Mouse (Mus musculus) right cerebral cortex, postnatal 25 days (tissue): ENCODE data around the gene Gfod2.
A peak's percentile ranks its signal among the peaks of the same experiment; 100 is the strongest.

Experiments used
- DNase-seq: peaks from one replicate; pipeline ENCODE4 v3.0.0; 2022

Gene Gfod2

GRCm38 (mm10) chr8:105702001-105702401 is 56.5 kb downstream of the Gfod2 start:
- no peak for DNase-seq

DNA sequence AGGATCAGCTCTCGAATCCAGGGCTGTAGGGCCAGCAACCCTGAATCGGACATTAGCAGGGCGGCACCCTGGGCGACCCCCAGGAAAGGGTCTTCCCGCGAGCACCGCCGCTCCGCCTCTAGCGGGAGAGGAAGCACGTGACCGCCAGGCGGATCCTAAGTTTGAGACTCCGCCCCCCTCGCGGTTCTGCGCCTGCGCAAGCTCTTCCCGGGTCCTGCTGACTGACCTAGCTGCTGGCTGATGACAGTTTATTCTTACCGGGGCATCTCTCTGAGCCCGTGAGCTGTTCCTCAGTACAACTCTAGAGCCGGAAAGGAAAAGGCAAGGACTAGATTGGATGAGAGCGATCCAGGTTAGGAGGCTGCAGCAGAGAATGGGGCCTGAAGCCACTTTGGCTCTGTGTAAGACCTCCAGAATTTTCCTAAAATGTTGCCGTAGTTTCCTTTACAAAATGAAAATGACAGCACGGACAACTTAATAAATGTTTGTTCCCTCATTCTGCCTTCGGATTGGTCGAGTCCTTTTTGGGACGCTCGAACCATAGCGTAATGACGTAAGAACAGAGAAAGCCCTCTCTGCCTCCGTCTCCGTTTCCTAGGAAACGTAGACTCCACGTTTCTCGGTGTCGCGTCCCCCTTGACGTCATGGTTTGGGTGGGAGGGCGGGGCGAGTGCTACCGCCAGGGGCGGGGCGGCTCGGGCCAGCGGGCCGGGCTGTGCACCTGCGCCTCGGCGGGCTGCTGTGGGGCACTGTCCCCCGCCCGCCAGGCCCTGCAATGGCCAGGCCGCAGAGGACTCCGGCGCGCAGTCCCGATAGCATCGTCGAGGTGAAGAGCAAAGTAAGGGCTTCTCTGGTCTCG is 57.3 kb downstream of the Gfod2 start, which contains the start of the genes Acd and Pard6a:
TSS of gene Acd (minus strand) at position 137 of the 859 bp plus-strand sequence.
TSS of gene Pard6a (plus strand) at position 183 of the 859 bp plus-strand sequence.
- DNase-seq: peak; percentile 92

GRCm38 (mm10) chr8:105700566-105700965 is 57.9 kb downstream of the Gfod2 start:
- DNase-seq: no peak

DNA sequence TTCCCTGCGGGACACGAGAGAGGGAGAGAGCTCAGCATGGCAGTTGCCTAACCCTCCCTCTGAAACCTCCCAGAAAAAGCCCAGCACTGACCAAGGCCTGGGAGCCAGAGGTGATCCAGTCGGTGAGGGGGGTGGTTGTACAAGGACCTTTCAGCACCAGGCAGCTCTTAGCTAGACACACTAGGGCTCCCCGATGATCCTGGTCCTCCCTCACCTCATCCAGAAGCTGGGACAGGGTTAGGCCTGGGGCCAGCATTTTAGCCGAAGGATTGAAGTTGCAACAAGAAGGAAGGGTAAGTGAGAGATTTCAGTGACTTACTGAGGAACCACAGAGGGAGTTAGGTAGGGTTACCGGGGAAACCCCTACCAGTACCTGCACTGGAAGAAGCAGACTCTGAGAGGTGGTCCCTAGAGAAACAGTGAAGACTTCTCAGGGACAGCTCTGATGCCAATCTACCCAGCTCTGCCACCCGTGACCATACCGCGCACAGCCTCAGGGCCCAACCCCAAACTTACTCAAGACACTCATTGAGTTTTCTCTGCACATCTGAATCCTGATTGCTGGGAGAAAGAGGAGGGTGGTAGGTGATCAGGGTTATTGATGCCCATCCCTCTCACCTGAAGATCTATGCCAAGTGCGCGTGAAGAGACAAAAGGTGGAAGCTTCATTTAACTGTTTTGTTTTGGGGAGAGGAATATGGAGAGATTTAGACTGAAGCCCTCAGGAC is 58.8 kb downstream of the Gfod2 start:
- no peak for DNase-seq

GRCm38 (mm10) chr8:105698734-105699133 is 59.7 kb downstream of the Gfod2 start:
- no peak for DNase-seq

- DNase-seq: no peak
Measured at GRCm38 (mm10) chr8:105697196-105697780, 61.2 kb downstream of the Gfod2 start.

DNA sequence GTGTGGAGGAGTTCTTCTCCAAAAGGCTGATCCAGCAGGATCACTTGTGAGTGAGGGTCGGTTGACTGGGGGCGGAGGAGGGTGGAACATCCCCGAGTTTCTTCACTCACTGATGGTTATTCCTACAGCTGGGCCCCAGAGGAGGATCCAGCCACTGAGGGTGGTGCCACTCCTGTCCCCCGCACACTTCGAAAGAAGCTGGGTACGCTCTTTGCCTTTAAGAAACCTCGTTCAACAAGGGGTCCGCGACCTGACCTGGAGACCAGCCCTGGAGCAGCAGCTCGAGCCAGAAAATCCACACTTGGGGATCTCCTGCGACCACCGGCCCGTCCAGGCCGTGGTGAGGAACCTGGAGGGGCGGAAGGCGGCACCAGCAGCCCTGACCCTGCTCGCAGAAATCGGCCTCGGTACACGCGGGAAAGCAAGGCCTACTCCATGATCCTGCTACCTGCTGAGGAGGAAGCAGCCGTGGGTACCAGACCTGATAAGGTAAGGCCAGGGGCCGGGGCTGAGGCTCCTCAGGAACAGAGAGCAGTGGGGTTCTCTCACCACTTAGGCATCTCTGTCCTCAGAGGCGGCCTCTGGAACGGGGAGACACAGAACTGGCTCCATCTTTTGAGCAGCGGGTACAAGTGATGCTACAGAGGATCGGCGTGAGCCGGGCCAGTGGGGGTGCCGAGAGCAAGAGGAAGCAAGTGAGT is 63.2 kb downstream of the Gfod2 start:
- no peak for DNase-seq

- DNase-seq: peak; percentile 55
Measured at GRCm38 (mm10) chr8:105694051-105694799, 64.2 kb downstream of the Gfod2 start.

DNA sequence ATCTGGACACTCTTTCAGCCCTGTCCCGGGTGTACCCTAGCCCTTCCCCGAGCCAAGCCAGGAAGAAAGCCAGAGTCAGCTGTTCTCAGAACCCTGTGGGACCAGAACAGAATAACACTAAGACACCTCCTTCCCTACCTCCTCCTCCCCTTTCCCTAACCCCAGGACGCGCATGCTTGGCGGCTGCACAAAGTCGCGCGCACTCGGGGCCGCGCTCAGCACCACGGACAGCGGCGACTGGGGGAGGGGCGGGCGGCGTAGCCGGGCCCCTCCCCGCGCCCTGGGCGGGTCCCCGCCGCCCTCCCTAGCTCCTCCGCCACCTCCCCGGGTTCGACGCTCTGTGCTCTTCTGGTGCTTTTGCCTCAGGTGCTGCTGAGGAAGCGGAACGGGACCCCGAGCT is 64.8 kb downstream of the Gfod2 start:
- peak; percentile 85 for DNase-seq

- DNase-seq: no peak
Measured at GRCm38 (mm10) chr8:105692449-105693182, 65.8 kb downstream of the Gfod2 start.

GRCm38 (mm10) chr8:105690978-105691377 is 67.5 kb downstream of the Gfod2 start:
- no peak for DNase-seq

DNA sequence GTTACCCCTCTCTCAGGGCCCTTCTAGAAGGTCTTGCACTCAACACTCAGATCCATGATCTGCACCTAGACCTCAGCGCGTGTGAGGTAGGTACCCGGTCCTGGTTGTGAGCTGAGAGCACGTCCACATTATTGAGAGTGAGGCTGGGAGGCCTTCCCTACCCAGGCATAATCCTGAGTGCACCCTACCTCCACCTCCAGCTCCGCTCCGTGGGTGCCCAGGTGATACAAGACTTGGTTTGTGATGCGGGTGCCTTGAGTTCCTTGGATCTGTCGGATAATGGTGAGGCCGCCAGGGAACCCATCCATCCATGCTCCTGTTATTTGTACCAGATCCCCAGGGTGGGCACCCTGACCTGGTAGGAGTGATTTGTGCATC is 68.5 kb downstream of the Gfod2 start:
- DNase-seq: no peak

GRCm38 (mm10) chr8:105689256-105689982 is 69.0 kb downstream of the Gfod2 start:
- DNase-seq: no peak

DNA sequence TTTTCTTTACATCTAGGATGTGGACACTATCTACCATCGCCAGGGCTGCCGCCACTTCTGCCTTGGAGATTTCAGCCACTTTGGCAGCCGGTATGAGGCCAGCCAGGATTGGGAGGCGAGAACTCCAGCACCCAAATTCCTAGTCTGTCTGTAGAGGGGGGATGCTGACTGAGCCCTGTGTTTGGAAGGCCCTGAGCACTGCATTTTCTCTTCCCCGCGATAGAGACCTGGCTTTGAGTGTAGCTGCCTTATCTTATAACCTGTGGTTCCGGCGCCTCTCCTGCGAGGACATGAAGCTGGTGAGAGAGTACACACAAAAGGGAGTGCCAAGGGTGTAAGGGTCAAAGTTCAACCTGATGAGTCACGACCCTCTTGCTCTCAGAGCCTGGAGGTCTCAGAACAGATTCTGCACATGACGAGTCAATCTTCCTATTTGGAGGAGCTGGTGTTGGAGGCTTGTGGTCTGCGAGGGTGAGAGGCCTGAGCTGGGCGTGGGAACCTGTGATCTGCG is 70.2 kb downstream of the Gfod2 start:
- DNase-seq: no peak

DNA sequence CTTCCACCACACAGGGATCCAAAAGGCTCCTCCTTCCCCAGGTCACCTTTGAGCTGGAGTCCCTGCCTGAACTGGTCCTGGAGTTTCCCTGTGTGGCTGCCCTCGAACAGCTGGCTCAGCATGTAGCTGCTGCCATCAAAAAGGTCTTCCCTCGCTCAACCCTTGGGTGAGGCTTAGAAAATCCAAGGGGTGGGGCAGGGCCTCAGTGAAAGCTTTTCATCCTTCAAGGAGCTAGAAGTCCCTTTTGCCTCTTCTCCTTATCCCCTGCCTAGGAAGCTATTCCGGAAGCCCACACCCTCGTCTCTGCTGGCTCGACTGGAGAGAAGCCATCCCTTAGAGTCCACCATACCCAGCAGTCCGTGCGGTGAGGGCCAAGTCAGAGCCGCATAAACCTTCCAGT is 71.0 kb downstream of the Gfod2 start:
- DNase-seq: no peak

- no peak for DNase-seq
Measured at GRCm38 (mm10) chr8:105686551-105686950, 71.9 kb downstream of the Gfod2 start.

GRCm38 (mm10) chr8:105685796-105686308 is 72.6 kb downstream of the Gfod2 start, which contains the start of gene Carmil2:
Carmil2 (plus strand) TSS chr8:105686274.
- no peak for DNase-seq

DNA sequence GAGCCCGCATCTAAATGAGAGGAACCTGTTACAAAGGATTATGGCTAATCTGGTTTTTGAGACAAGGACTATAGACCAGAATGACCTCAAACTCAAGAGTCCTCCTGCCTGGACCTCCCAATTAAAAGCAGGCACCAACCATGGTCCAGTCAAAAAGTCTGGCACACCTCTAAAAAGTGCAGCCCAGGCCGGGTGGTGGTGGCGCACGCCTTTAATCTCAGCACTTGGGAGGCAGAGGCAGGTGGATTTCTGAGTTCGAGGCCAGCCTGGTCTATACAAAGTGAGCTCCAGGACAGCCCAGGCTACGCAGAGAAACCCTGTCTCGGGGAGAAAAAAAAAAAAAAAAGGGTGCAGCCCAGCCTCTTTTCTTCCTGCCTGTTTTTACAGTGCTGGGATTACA is 73.1 kb downstream of the Gfod2 start:
- no peak for DNase-seq

DNA sequence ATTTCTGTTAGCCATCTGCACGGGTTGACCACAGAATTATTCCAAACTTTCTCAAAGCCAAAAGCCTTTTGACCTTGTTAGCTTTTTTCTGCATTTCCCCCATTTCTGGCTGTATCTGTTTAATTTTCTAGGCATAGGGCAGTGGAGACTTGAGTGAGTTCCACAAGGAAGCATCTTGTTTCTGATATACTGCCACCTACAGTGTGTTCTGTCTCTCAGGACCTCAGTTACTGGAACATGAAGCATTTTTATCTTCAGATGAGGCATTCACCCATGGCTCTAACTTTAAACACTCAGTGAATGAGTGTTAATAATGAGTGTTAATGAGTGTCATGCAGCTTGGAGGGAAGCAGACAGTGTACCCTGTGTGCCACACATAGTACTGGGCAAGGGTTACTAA is 80.6 kb downstream of the Gfod2 start:
- DNase-seq: no peak
